Mouse (Mus musculus) myocyte (in vitro differentiated cells): ENCODE results near the gene Rgs9bp.
"Not testable (repeated sequence)": the region's sequence is repeated elsewhere in the genome, so short reads cannot be mapped to it uniquely, and the experiment has no call there.

Experiments used
- CEBPB ChIP-seq: IDR thresholded peaks from 2 replicates; pipeline ENCODE4 v1.6.1; 2011; ENCODE audit warnings: mild to moderate bottlenecking, moderate library complexity; ENCODE audit not compliant: poor library complexity, insufficient read depth, severe bottlenecking
- MAX ChIP-seq: IDR thresholded peaks from one replicate; pipeline ENCODE4 v1.6.1; 2011; ENCODE audit warnings: low read depth, mild to moderate bottlenecking, control low read depth
- MYOD1 ChIP-seq, 3 experiments: IDR thresholded peaks; one replicate each; pipeline ENCODE4 v1.6.1; 2011; ENCODE audit warnings: control low read depth in 2 of 3, low read depth in 2 of 3, mild to moderate bottlenecking in 2 of 3, moderate library complexity in 1 of 3; ENCODE audit not compliant: insufficient read length in 2 of 3, control insufficient read depth in 1 of 3
- MYOG ChIP-seq, 3 experiments: IDR thresholded peaks; one replicate each; pipeline ENCODE4 v1.6.1; 2011; ENCODE audit warnings: control low read depth in 2 of 3, low read depth in 2 of 3, mild to moderate bottlenecking in 2 of 3; ENCODE audit not compliant: insufficient read length in 2 of 3, control insufficient read depth in 1 of 3, insufficient read depth in 1 of 3
- POLR2A ChIP-seq: IDR thresholded peaks from one replicate; pipeline ENCODE4 v1.6.1; 2011; ENCODE audit warnings: low read depth, mild to moderate bottlenecking, control low read depth, moderate library complexity; ENCODE audit not compliant: insufficient read length
- POLR2AphosphoS2 ChIP-seq: IDR thresholded peaks from one replicate; pipeline ENCODE4 v1.6.1; 2011; ENCODE audit warnings: low read depth, control low read depth; ENCODE audit not compliant: insufficient read length
- SRF ChIP-seq: IDR thresholded peaks from one replicate; pipeline ENCODE4 v1.6.1; 2011; ENCODE audit warnings: low read depth; ENCODE audit not compliant: control insufficient read depth, insufficient read length
- TCF12 ChIP-seq: IDR thresholded peaks from one replicate; pipeline ENCODE4 v1.6.1; 2011; ENCODE audit warnings: mild to moderate bottlenecking, control low read depth; ENCODE audit not compliant: poor library complexity, insufficient read depth, severe bottlenecking
- TCF3 ChIP-seq: IDR thresholded peaks from one replicate; pipeline ENCODE4 v1.6.1; 2011; ENCODE audit warnings: low read depth, control low read depth; ENCODE audit not compliant: insufficient read length
- USF1 ChIP-seq: IDR thresholded peaks from one replicate; pipeline ENCODE4 v1.6.1; 2011; ENCODE audit warnings: low read depth, mild to moderate bottlenecking, control low read depth, moderate library complexity

DNA sequence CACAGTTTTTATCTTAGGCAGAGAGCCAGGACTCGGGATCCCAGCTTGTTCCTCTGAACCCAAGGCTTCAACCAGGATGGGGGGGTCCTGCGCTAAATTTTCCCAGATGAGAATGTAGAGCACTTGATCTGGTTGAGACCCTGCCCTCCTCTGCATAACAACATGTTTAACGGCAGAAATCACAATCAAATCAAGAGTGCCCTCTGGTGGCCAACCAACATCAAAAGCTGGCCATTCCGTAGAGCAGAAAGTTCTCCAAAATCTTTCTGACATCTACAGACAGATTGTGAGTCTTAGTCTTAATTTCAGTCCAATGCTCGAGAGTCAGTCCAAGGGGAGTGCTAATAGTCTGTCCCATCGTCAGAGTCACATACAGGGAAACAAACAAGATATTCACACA, 14.5 kb downstream of the Rgs9bp start:
- not testable (repeated sequence) for TF ChIP-seq USF1; TCF12; SRF; MYOG (IDR thresholded peaks at IDR 0.05; ENCODE audit: control insufficient read depth in 1 of 3, insufficient read depth in 1 of 3, insufficient read length in 2 of 3, low read depth in 2 of 3); MAX; POLR2A; POLR2AphosphoS2; CEBPB; TCF3; MYOD1 (IDR thresholded peaks at IDR 0.05; ENCODE audit: control insufficient read depth in 1 of 3, insufficient read length in 2 of 3, low read depth in 2 of 3)
